Mouse (Mus musculus): ENCODE measurements around the gene Abca6.

DNA sequence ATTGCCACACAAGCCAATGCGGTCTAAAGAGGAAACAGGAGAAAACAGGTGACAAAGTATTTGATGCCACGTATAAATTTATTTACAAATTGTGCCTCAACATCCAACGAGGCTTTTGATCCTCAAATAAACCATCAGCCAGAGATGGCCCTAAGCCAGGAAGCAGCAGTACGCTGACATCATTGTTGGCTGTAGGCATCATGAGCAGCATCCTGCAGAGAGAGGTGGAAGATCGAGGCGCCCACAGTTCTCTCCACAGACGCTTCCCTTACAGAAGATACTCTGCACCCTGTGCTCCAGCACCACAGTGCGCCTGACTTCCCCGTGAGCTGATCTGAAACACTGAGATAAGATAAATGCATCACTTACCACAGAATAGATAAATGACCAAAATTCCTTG is 36.1 kb upstream of the Abca6 start:
- no peak for TF ChIP-seq USF1 (IDR thresholded peaks at IDR 0.05; ENCODE audit: low read depth)
- no peak for TF ChIP-seq CTCF (IDR thresholded peaks at IDR 0.05; ENCODE audit: control insufficient read depth, insufficient read depth, insufficient read length)

Measured in C2C12 (cell line).